Mouse (Mus musculus) neural tube, embryonic 14.5 days (tissue): ENCODE measurements around the gene Mrps5. TPM values are rescaled to one million over a fixed set of nuclear protein-coding genes. Genes with fewer than 3 reads are reported as not detected.

ENCODE experiments used
- ATAC-seq: fragments of 200-750 bp; cut with Nextera tagmentation; 2 replicates; pipeline ENCODE4 v1.8.0; 2017; ENCODE audit warnings: low read depth, mild to moderate bottlenecking, moderate TSS enrichment, moderate library complexity
- H3K27ac ChIP-seq: fragments of 300-500 bp; sonication (generic); 2 replicates; pipeline ENCODE4 v1.5.1; 2014; ENCODE audit warnings: low read depth, mild to moderate bottlenecking, control low read depth, low read length, moderate library complexity, mixed read lengths
- H3K27me3 ChIP-seq: fragments of 300-500 bp; sonication (generic); 2 replicates; pipeline ENCODE4 v1.6.1; 2014; ENCODE audit warnings: low read length; ENCODE audit not compliant: control insufficient read depth, insufficient read depth
- H3K36me3 ChIP-seq: fragments of 300-500 bp; sonication (generic); 2 replicates; pipeline ENCODE4 v1.6.1; 2014; ENCODE audit warnings: low read length, mixed read lengths; ENCODE audit not compliant: control insufficient read depth, insufficient read depth
- H3K4me1 ChIP-seq: fragments of 300-500 bp; sonication (generic); 2 replicates; pipeline ENCODE4 v1.6.1; 2014; ENCODE audit warnings: low read length; ENCODE audit not compliant: control insufficient read depth, insufficient read depth
- H3K4me2 ChIP-seq: fragments of 300-500 bp; sonication (generic); 2 replicates; pipeline ENCODE4 v1.6.1; 2014; ENCODE audit warnings: mild to moderate bottlenecking, low read depth, low read length, control low read depth
- H3K4me3 ChIP-seq: fragments of 300-500 bp; sonication (generic); 2 replicates; pipeline ENCODE4 v1.5.1; 2014; ENCODE audit warnings: low read depth, low read length, control low read depth, mixed read lengths
- H3K9ac ChIP-seq: fragments of 300-500 bp; sonication (generic); replicated peaks from 2 replicates; pipeline ENCODE4 v1.6.1; 2014; ENCODE audit warnings: low read depth, mild to moderate bottlenecking, control low read depth, low read length, mixed read lengths
- H3K9me3 ChIP-seq: fragments of 300-500 bp; sonication (generic); 2 replicates; pipeline ENCODE4 v1.6.1; 2016; ENCODE audit warnings: low read length; ENCODE audit not compliant: control insufficient read depth
- WGBS: fragments of 180-500 bp; shearing (Covaris S2); extraction: QIAGEN DNeasy Blood & Tissue Kit; methylation state at CpG from one replicate; pipeline ENCODE4 v1.1.7; 2014; 5-methylcytosine and 5-hydroxymethylcytosine counted together
- polyA plus RNA-seq: library from polyadenylated mRNA; unstranded; fragments of >200 nt; fragmentation: Nextera tagmentation; extraction: Ambion mirVana; gene quantifications from 2 replicates; pipeline ENCODE4 v1.2.1, GENCODE M21; 2014

Mrps5 gene
- polyA plus RNA-seq, result 140 and 141 TPM in 2 replicates

DNA sequence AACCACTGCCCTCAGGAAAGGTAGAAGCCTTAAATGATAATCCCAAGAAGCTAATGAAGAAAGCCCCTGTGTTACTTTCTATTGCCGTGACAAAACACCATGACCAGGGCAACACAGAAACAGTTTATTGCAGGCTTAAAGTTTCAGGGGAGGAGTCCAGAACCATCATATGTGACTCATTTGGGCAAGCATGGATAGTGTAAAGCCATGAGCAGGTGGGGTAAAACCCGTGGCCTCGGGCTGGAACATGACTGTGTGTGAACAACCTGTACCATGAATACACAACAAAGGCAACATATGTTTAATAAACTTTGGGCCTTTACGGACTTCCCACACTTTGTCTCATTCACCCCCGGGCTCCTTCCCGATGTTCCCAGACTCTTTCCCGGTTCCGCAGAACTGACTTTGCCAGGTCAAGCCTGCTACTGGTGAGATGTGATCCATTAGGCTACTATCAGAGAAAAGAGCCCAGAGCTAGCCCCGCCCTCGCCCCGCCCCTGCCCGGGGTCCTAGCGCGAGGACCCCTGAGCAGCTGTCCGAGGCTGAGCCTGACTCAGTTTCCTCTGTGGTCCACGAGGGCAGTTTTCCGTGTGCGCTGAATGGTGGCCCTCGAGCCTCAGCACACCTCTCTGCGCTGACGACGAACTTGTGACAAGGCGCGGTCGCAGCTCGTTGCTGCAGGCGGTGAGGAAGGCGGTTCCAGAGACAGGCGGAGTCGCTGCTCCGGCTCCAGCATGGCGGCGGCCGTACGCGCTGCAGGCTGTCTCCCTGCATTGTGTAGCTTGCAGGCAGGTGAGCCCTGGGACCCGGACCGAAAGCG, at the start of gene Mrps5, which contains the start of gene Zfp661:
Mrps5 (plus strand) TSS at position 529 of the 820 bp plus-strand sequence.
Zfp661 (minus strand) TSS at position 401 of the 820 bp plus-strand sequence.
- H3K36me3 ChIP-seq, result no peaks in the 10 kb centered on the region
- 5% methylated on average over 39 of the region's 39 CpGs for WGBS
- peak within 1 kb of the TSS; percentile 88 for H3K9ac ChIP-seq
- H3K27me3 ChIP-seq, result no peaks in the 10 kb centered on the region
- H3K4me1 ChIP-seq, result peaks cover 20% of the 10 kb centered on the region
- peak within 1 kb of the TSS; percentile 94 for H3K27ac ChIP-seq
- peak within 1 kb of the TSS; percentile 73 for H3K4me2 ChIP-seq
- H3K4me3 ChIP-seq, result peak within 1 kb of the TSS; percentile 80
- ATAC-seq, result peak; percentile 87
- H3K9me3 ChIP-seq, result no peaks in the 10 kb centered on the region

DNA sequence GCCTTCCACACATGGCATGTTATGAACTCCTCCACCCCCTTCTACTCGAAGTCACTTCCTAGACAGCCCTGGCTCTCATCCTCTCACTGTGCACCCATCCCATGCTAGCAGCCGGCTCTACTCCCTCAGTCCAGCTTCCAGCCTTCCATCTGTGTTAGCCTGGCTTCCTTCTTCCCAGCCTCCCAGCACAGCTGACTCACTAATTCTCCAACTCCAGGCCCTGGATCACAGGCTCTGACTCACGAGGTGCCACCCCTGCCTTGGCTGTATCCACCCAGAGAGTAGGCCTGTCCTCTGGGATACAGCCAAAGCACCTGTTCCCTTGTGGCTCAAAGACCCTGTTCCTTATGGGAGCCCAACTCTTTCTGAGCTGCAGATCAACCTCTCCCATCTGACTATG, 49.5 kb upstream of the Mrps5 start:
- 75% methylated on average over 3 of the region's 3 CpGs for WGBS
- no peak overlapping the region for H3K4me2 ChIP-seq
- no peak for ATAC-seq
- no peaks in the 10 kb centered on the region for H3K4me1 ChIP-seq
- no peaks in the 10 kb centered on the region for H3K36me3 ChIP-seq
- no peak overlapping the region for H3K9ac ChIP-seq
- peaks cover 34% of the 10 kb centered on the region for H3K27me3 ChIP-seq
- H3K27ac ChIP-seq, result no peak overlapping the region
- H3K9me3 ChIP-seq, result no peaks in the 10 kb centered on the region
- no peak overlapping the region for H3K4me3 ChIP-seq

- Histone ChIP-seq H3K27ac (no peak overlapping the region), H3K27me3 (peaks cover 38% of the 10 kb centered on the region), H3K9me3 (no peaks in the 10 kb centered on the region), H3K4me3 (no peak overlapping the region), H3K9ac (no peak overlapping the region), H3K4me1 (no peaks in the 10 kb centered on the region), H3K4me2 (no peak overlapping the region), H3K36me3 (no peaks in the 10 kb centered on the region)
- 20% methylated on average over 4 of the region's 4 CpGs for WGBS
- no peak for ATAC-seq
These were observed 47.5 kb upstream of the Mrps5 start for GRCm38 (mm10) chr2:127539494-127539893.

DNA sequence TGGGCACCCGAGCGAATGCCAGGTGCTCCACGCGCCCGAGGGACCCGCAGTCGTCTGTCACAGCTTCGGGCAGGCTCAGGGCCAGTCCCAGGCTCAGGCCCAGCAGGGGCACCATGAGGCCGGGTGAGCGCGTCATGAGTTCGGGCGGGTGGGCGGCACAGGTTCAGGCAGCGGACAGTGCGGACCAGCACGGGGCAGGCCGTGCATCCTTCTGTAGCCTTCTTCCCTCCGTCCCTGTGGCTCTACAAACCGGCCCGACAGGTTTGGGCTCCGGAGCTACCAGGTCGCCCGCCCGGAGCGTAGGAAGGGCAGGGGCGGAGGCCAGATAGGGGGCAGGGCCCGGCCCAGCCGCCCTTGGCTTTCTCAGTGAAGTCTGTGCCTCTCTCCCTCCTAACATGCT, 45.8 kb upstream of the Mrps5 start, which contains the start of gene Prom2:
Prom2 (minus strand) TSS at position 283 of the 400 bp plus-strand sequence.
- H3K4me1 ChIP-seq, result no peaks in the 10 kb centered on the region
- no peak within 1 kb of the TSS for H3K4me3 ChIP-seq
- no peak within 1 kb of the TSS for H3K27ac ChIP-seq
- no peaks in the 10 kb centered on the region for H3K9me3 ChIP-seq
- H3K27me3 ChIP-seq, result peaks cover 38% of the 10 kb centered on the region
- H3K9ac ChIP-seq, result no peak within 1 kb of the TSS
- ATAC-seq, result no peak
- no peaks in the 10 kb centered on the region for H3K36me3 ChIP-seq
- peak within 1 kb of the TSS; percentile 20; the same call in 1 of the 2 replicates for H3K4me2 ChIP-seq
- WGBS, result 3% methylated on average over 29 of the region's 29 CpGs

GRCm38 (mm10) chr2:127541697-127542096, 45.3 kb upstream of the Mrps5 start:
- Histone ChIP-seq H3K4me1 (no peaks in the 10 kb centered on the region), H3K4me3 (no peak overlapping the region), H3K27ac (no peak overlapping the region), H3K9ac (no peak overlapping the region), H3K4me2 (no peak overlapping the region), H3K27me3 (peaks cover 38% of the 10 kb centered on the region), H3K9me3 (no peaks in the 10 kb centered on the region), H3K36me3 (no peaks in the 10 kb centered on the region)
- WGBS, result 95% methylated on average over 2 of the region's 2 CpGs
- no peak for ATAC-seq

DNA sequence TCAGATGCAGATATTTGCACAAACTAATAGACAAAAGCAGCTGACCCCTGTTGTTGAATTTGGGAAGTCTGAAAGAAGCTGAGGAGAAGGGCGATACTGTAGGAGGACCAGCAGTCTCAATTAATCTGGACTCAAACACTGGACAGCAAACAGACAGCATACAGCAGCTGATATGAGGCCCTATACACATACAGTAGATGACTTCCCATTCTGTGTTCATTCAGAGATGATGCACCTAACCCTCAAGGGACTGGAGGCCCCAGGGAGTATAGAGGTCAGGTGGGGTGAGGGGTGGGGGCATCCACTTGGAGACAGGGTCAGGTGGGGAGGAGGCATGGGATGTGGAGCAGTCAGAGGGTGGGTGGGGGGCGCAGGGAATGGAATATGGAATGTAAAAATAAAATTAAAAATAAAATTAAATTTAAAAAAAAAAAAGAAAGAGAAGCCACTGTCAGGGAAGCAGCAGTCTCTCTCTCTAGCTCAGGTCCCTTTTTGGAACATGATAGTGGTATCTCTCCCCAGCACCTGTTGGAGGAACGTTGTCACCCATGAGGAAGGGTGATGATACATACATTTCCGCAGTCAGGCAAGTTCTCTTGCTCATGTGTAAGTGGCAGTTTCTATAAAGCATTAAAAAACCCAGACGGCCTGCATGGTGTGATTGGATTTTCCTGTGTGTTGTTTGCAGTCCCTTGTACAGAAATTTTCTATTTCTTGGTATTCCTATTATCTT, 38.5 kb upstream of the Mrps5 start:
- Histone ChIP-seq H3K9me3 (no peaks in the 10 kb centered on the region), H3K27me3 (no peaks in the 10 kb centered on the region), H3K4me2 (no peak overlapping the region), H3K36me3 (no peaks in the 10 kb centered on the region), H3K27ac (no peak overlapping the region), H3K9ac (no peak overlapping the region), H3K4me3 (no peak overlapping the region), H3K4me1 (no peaks in the 10 kb centered on the region)
- WGBS, result 85% methylated on average over 5 of the region's 5 CpGs
- ATAC-seq, result no peak

GRCm38 (mm10) chr2:127549711-127550110, 37.3 kb upstream of the Mrps5 start:
- H3K4me3 ChIP-seq, result no peak overlapping the region
- H3K4me2 ChIP-seq, result no peak overlapping the region
- H3K4me1 ChIP-seq, result no peaks in the 10 kb centered on the region
- H3K9ac ChIP-seq, result no peak overlapping the region
- no peaks in the 10 kb centered on the region for H3K36me3 ChIP-seq
- H3K27me3 ChIP-seq, result no peaks in the 10 kb centered on the region
- no peaks in the 10 kb centered on the region for H3K9me3 ChIP-seq
- H3K27ac ChIP-seq, result no peak overlapping the region
- no peak for ATAC-seq

GRCm38 (mm10) chr2:127550446-127550845, 36.6 kb upstream of the Mrps5 start:
- Histone ChIP-seq H3K9ac (no peak overlapping the region), H3K4me2 (no peak overlapping the region), H3K4me1 (no peaks in the 10 kb centered on the region), H3K27ac (no peak overlapping the region), H3K9me3 (no peaks in the 10 kb centered on the region), H3K4me3 (no peak overlapping the region), H3K36me3 (no peaks in the 10 kb centered on the region), H3K27me3 (no peaks in the 10 kb centered on the region)
- 70% methylated on average over 1 of the region's 1 CpGs for WGBS
- no peak for ATAC-seq

DNA sequence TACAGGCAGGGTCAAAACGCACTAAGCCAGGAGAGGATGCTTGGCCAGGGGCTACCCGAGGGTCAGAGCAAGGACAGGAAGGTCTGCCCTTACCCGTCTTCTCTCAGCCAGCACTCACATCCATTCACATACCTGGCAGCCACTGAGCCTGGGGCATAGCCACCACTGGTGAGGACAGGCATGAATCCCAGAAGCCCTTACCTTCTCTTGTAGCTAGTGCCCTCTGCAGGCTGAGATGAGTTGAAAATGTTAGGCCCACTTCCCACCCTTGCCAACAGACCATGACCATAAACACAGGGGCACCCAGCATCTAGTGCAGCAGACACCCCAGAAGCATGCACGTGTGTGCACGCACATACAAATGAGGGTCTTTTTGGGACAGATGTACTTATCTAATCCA, 35.9 kb upstream of the Mrps5 start:
- Histone ChIP-seq H3K4me2 (no peak overlapping the region), H3K27me3 (no peaks in the 10 kb centered on the region), H3K9ac (no peak overlapping the region), H3K9me3 (no peaks in the 10 kb centered on the region), H3K4me1 (no peaks in the 10 kb centered on the region), H3K4me3 (no peak overlapping the region), H3K27ac (no peak overlapping the region), H3K36me3 (no peaks in the 10 kb centered on the region)
- ATAC-seq, result no peak; the same call in 1 of the 2 replicates
- 62% methylated on average over 5 of the region's 5 CpGs for WGBS
